Mouse (Mus musculus) activated CD4-positive, CD25-positive, alpha-beta regulatory T cell (primary cell): Measurements from ENCODE around the gene Akr1c12. TPM values are rescaled to one million over a fixed set of nuclear protein-coding genes. Genes with fewer than 3 reads are reported as not detected.

Source experiments
- polyA plus RNA-seq, 2 experiments: library from polyadenylated mRNA; unstranded; fragments of 100-300 nt; shearing (Covaris generic); gene quantifications; one replicate each; pipeline ENCODE4 v1.2.1; 2017

Gene Akr1c12
- 10 to 100 TPM in 1 of 2 experiments, 1 to 10 TPM in 1; 4.3 to 22.0 TPM for polyA plus RNA-seq

DNA sequence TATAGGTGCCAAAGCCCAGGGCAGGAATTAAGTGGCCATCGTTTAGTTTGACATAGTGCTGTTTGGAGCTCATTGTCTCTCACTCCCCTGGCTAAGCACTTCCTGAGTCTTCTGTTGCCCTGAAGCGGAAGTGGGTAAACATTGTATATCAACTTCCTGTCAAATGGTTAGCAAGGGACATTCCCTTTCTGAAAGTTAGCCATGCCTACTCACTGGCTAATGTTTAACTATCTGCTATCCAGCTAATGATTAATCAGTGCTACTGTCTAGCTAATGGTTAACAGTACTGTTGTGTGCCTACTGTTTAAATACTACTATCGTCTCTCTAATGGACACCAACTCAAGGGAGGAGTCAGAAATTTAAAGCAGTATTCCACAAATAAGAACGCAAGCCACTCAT, at the start of gene Akr1c12:
Gene Akr1c12 (minus strand): TSS at position 150 of the 400 bp plus-strand sequence.

DNA sequence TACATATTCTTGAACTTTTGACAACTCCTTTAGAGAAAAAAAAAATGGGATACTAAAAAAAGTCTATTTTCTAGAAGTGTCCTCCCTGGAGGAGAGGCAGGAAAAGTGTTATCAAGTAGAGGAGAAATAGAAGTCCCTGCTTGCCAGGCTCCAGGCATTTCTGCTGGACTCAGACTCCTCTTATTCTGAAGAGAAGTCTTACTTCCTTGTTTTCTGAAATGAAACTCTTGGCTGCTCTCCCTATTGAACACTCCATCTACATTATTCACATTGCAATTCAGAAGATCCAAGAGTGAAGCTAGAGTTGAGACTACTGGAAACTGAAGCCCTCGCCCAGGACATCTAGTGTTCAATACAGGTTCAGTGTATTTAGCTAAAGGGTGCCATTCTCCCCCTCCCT, 50.8 kb downstream of the Akr1c12 start, which contains the start of gene Akr1c19:
Gene Akr1c19 (plus strand): TSS at position 260 of the 400 bp plus-strand sequence.

Other genes starting within 250 kb of the Akr1c12 start
- gene Akr1c14, start 230.4 kb downstream of the Akr1c12 start, polyA plus RNA-seq = under 1 TPM in 1 of 2 experiments, not detected in 1; 0.75 TPM
- 1 to 10 TPM; 1.6 to 4.9 TPM for gene Akr1c18, start 128.8 kb downstream of the Akr1c12 start, polyA plus RNA-seq
- gene Akr1c13, start 88.3 kb downstream of the Akr1c12 start, polyA plus RNA-seq = 10 to 100 TPM; 19.8 to 44.6 TPM
- under 1 TPM in 1 of 2 experiments, not detected in 1; 0.09 TPM for gene Akr1c19, start 50.7 kb downstream of the Akr1c12 start, polyA plus RNA-seq
- gene Akr1c6, start 154.9 kb upstream of the Akr1c12 start, polyA plus RNA-seq = not detected
- under 1 TPM in 1 of 2 experiments, not detected in 1; 0.14 TPM for gene Akr1c20, start 243.9 kb upstream of the Akr1c12 start, polyA plus RNA-seq